Mouse (Mus musculus): ENCODE results near the gene Ccnt1. TPM values are rescaled to one million over a fixed set of nuclear protein-coding genes. Genes with fewer than 3 reads are reported as not detected.

The Ccnt1 gene
- polyA plus RNA-seq, 1 experiment from 2014 or later: 65.8 TPM

GRCm38 (mm10) chr15:98504514-98504913 is 66.2 kb downstream of the Ccnt1 start:
- WGBS: 13% methylated on average over 18 of the region's 18 CpGs
- no peak overlapping the region for H3K4me2 ChIP-seq (ENCODE audit: low read length)
- DNase-seq (peak; percentile 80), ATAC-seq (ENCODE audit: low FRiP score, low TSS enrichment) (no peak)
- H3K27me3 ChIP-seq (ENCODE audit: control insufficient read depth, insufficient read depth, low read length): no peaks in the 10 kb centered on the region
- no peak overlapping the region for H3K4me3 ChIP-seq (replicated peaks; ENCODE audit: low read depth, low read length)
- no peaks in the 10 kb centered on the region for H3K36me3 ChIP-seq (ENCODE audit: control insufficient read depth, insufficient read depth, low read length)
- no peak overlapping the region for H3K27ac ChIP-seq (replicated peaks; ENCODE audit: low read depth, low read length)
- H3K4me1 ChIP-seq (ENCODE audit: control insufficient read depth, insufficient read depth, low read length): no peaks in the 10 kb centered on the region
- H3K9me3 ChIP-seq (ENCODE audit: control insufficient read depth, low read length): no peaks in the 10 kb centered on the region
- H3K9ac ChIP-seq (replicated peaks; ENCODE audit: low read length): no peak overlapping the region

- DNase-seq (no peak), ATAC-seq (ENCODE audit: low FRiP score, low TSS enrichment) (no peak)
- Histone ChIP-seq H3K4me3 (replicated peaks; ENCODE audit: low read depth, low read length) (no peak overlapping the region), H3K4me2 (ENCODE audit: low read length) (no peak overlapping the region), H3K27me3 (ENCODE audit: control insufficient read depth, insufficient read depth, low read length) (no peaks in the 10 kb centered on the region), H3K9ac (replicated peaks; ENCODE audit: low read length) (no peak overlapping the region), H3K36me3 (ENCODE audit: control insufficient read depth, insufficient read depth, low read length) (no peaks in the 10 kb centered on the region), H3K27ac (replicated peaks; ENCODE audit: low read depth, low read length) (no peak overlapping the region), H3K4me1 (ENCODE audit: control insufficient read depth, insufficient read depth, low read length) (no peaks in the 10 kb centered on the region), H3K9me3 (ENCODE audit: control insufficient read depth, low read length) (no peaks in the 10 kb centered on the region)
- 92% methylated on average over 3 of the region's 3 CpGs for WGBS
Observed at GRCm38 (mm10) chr15:98503317-98503716, 67.4 kb downstream of the Ccnt1 start.

DNA sequence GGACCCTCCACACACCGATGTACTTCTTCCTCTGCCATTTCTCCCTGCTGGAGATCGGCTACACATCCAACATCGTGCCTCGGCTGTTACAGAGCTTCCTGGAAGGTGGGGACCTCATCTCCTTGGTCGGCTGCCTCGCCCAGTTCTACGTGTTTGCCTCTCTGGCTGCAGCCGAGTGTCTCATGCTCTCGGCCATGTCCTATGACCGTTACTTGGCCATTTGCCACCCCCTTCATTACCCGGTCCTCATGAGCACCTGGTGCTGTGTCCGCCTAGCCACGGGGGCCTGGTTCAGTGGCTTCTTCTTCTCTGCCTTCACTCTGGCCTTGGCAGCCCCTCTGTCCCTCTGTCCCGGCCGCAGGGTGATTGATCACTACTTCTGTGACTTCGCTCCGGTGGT is 73.1 kb downstream of the Ccnt1 start:
- no peaks in the 10 kb centered on the region for H3K27me3 ChIP-seq (ENCODE audit: control insufficient read depth, insufficient read depth, low read length)
- no peak overlapping the region for H3K27ac ChIP-seq (replicated peaks; ENCODE audit: low read depth, low read length)
- no peaks in the 10 kb centered on the region for H3K4me1 ChIP-seq (ENCODE audit: control insufficient read depth, insufficient read depth, low read length)
- no peak overlapping the region for H3K4me3 ChIP-seq (replicated peaks; ENCODE audit: low read depth, low read length)
- no peak for ATAC-seq (ENCODE audit: low FRiP score, low TSS enrichment)
- H3K9ac ChIP-seq (replicated peaks; ENCODE audit: low read length): no peak overlapping the region
- no peaks in the 10 kb centered on the region for H3K9me3 ChIP-seq (ENCODE audit: control insufficient read depth, low read length)
- no peaks in the 10 kb centered on the region for H3K36me3 ChIP-seq (ENCODE audit: control insufficient read depth, insufficient read depth, low read length)
- no peak for DNase-seq
- H3K4me2 ChIP-seq (ENCODE audit: low read length): no peak overlapping the region
- 93% methylated on average over 17 of the region's 17 CpGs for WGBS

DNA sequence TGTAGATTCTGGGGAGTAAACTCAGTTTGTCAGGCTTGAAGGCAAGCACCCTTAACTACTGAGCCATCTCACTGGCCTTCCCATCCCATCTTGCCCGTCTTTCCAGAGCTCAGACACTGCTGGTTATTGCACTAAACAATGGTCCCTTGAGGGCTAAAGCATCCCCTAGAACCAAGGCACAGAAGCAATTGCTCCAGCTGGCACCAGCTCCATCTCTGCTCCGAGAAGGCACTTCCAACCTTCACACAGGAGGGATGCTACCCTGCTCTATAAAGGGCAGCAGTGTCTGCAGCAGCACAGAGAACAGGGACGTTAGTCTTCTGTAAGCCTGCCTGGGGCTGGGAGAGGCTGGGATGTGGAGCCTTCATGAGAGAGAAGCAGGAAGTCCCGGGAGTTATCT is 78.6 kb downstream of the Ccnt1 start, which contains the start of gene Olfr279:
Olfr279 (plus strand) TSS at position 301 of the 400 bp plus-strand sequence.
- DNase-seq: no peak
- no peak within 1 kb of the TSS for H3K9ac ChIP-seq (replicated peaks; ENCODE audit: low read length)

GRCm38 (mm10) chr15:98491332-98491731 is 79.4 kb downstream of the Ccnt1 start:
- Histone ChIP-seq H3K4me1 (ENCODE audit: control insufficient read depth, insufficient read depth, low read length) (no peaks in the 10 kb centered on the region), H3K27ac (replicated peaks; ENCODE audit: low read depth, low read length) (no peak overlapping the region), H3K9me3 (ENCODE audit: control insufficient read depth, low read length) (no peaks in the 10 kb centered on the region), H3K4me3 (replicated peaks; ENCODE audit: low read depth, low read length) (no peak overlapping the region), H3K4me2 (ENCODE audit: low read length) (no peak overlapping the region), H3K36me3 (ENCODE audit: control insufficient read depth, insufficient read depth, low read length) (no peaks in the 10 kb centered on the region), H3K27me3 (ENCODE audit: control insufficient read depth, insufficient read depth, low read length) (no peaks in the 10 kb centered on the region), H3K9ac (replicated peaks; ENCODE audit: low read length) (no peak overlapping the region)
- no peak for DNase-seq
- ATAC-seq (ENCODE audit: low FRiP score, low TSS enrichment): no peak
- WGBS: 88% methylated on average over 2 of the region's 2 CpGs

More for the DNA sequence above, 78.6 kb downstream of the Ccnt1 start, which contains the start of gene Olfr279:
- WGBS: 72% methylated on average over 4 of the region's 4 CpGs
- Histone ChIP-seq H3K36me3 (ENCODE audit: control insufficient read depth, insufficient read depth, low read length) (no peaks in the 10 kb centered on the region), H3K9me3 (ENCODE audit: control insufficient read depth, low read length) (no peaks in the 10 kb centered on the region), H3K4me3 (replicated peaks; ENCODE audit: low read depth, low read length) (no peak within 1 kb of the TSS), H3K4me2 (ENCODE audit: low read length) (no peak within 1 kb of the TSS), H3K27me3 (ENCODE audit: control insufficient read depth, insufficient read depth, low read length) (no peaks in the 10 kb centered on the region), H3K27ac (replicated peaks; ENCODE audit: low read depth, low read length) (no peak within 1 kb of the TSS), H3K4me1 (ENCODE audit: control insufficient read depth, insufficient read depth, low read length) (no peaks in the 10 kb centered on the region)
- no peak for ATAC-seq (ENCODE audit: low FRiP score, low TSS enrichment)

Small RNAs within 50 kb of the gene (microRNA-seq; reads per million reads assigned to microRNA genes)
- gene Mir1291: 2.6 reads per million, percentile 18 among the genes with 10 or more reads in this experiment

Other genes with a start within 250 kb of the Ccnt1 start
- gene Olfr284, start 229.9 kb downstream of the Ccnt1 start, polyA plus RNA-seq (2014; fragmentation: Nextera tagmentation; extraction: Ambion mirVana): 0.40 TPM in 1 of 2 replicates, not detected in the other
- not detected in 2 replicates for gene Olfr283, start 190.0 kb downstream of the Ccnt1 start, polyA plus RNA-seq (2014; fragmentation: Nextera tagmentation; extraction: Ambion mirVana)
- gene Olfr282, start 139.7 kb downstream of the Ccnt1 start, polyA plus RNA-seq (2014; fragmentation: Nextera tagmentation; extraction: Ambion mirVana): not detected in 2 replicates
- not detected in 2 replicates for gene Olfr281, start 118.3 kb downstream of the Ccnt1 start, polyA plus RNA-seq (2014; fragmentation: Nextera tagmentation; extraction: Ambion mirVana)
- not detected in 2 replicates for gene OR5BS1P, start 101.0 kb downstream of the Ccnt1 start, polyA plus RNA-seq (2014; fragmentation: Nextera tagmentation; extraction: Ambion mirVana)
- not detected in 2 replicates for gene Lalba, start 88.2 kb downstream of the Ccnt1 start, polyA plus RNA-seq (2014; fragmentation: Nextera tagmentation; extraction: Ambion mirVana)
- gene Olfr279, start 78.5 kb downstream of the Ccnt1 start, polyA plus RNA-seq (2014; fragmentation: Nextera tagmentation; extraction: Ambion mirVana): not detected in 2 replicates
- gene Kansl2, start 36.7 kb downstream of the Ccnt1 start, polyA plus RNA-seq (2014; fragmentation: Nextera tagmentation; extraction: Ambion mirVana): 125 TPM in 2 replicates
- 0.58 TPM in 1 of 2 replicates, not detected in the other for gene 4930415O20Rik, start 81 bp upstream of the Ccnt1 start, polyA plus RNA-seq (2014; fragmentation: Nextera tagmentation; extraction: Ambion mirVana)
- gene Adcy6, start 39.2 kb upstream of the Ccnt1 start, polyA plus RNA-seq (2014; fragmentation: Nextera tagmentation; extraction: Ambion mirVana): 9.6 and 12.2 TPM in 2 replicates
- 130 and 136 TPM in 2 replicates for gene Cacnb3, start 59.9 kb upstream of the Ccnt1 start, polyA plus RNA-seq (2014; fragmentation: Nextera tagmentation; extraction: Ambion mirVana)
- gene Ddx23, start 92.0 kb upstream of the Ccnt1 start, polyA plus RNA-seq (2014; fragmentation: Nextera tagmentation; extraction: Ambion mirVana): 17.7 and 24.9 TPM in 2 replicates
- 7.4 and 9.2 TPM in 2 replicates for gene Rnd1, start 106.5 kb upstream of the Ccnt1 start, polyA plus RNA-seq (2014; fragmentation: Nextera tagmentation; extraction: Ambion mirVana)
- 5.7 and 6.3 TPM in 2 replicates for gene Ccdc65, start 137.3 kb upstream of the Ccnt1 start, polyA plus RNA-seq (2014; fragmentation: Nextera tagmentation; extraction: Ambion mirVana)
- 1.7 and 3.8 TPM in 2 replicates for gene Fkbp11, start 157.3 kb upstream of the Ccnt1 start, polyA plus RNA-seq (2014; fragmentation: Nextera tagmentation; extraction: Ambion mirVana)
- 57.5 and 63.3 TPM in 2 replicates for gene Arf3, start 192.3 kb upstream of the Ccnt1 start, polyA plus RNA-seq (2014; fragmentation: Nextera tagmentation; extraction: Ambion mirVana)
- not detected in 2 replicates for gene Wnt10b, start 207.2 kb upstream of the Ccnt1 start, polyA plus RNA-seq (2014; fragmentation: Nextera tagmentation; extraction: Ambion mirVana)
- gene Wnt1, start 218.9 kb upstream of the Ccnt1 start, polyA plus RNA-seq (2014; fragmentation: Nextera tagmentation; extraction: Ambion mirVana): 1.3 and 4.1 TPM in 2 replicates
- 0.57 and 0.66 TPM in 2 replicates for gene Ddn, start 238.6 kb upstream of the Ccnt1 start, polyA plus RNA-seq (2014; fragmentation: Nextera tagmentation; extraction: Ambion mirVana)